Mouse (Mus musculus) heart, embryonic 15.5 days (tissue): Measurements from ENCODE around the gene Sp100. TPM values are rescaled to one million over a fixed set of nuclear protein-coding genes. Genes with fewer than 3 reads are reported as not detected.

ENCODE experiments used
- ATAC-seq: fragments of 200-750 bp; cut with Nextera tagmentation; replicated peaks from 2 replicates; pipeline ENCODE4 v1.8.0; 2017; ENCODE audit warnings: low read depth, moderate TSS enrichment; ENCODE audit not compliant: insufficient number of reproducible peaks, insufficient read depth, low FRiP score
- H3K27ac ChIP-seq: fragments of 300-500 bp; sonication (generic); 2 replicates; pipeline ENCODE4 v1.5.1; 2015; ENCODE audit warnings: mild to moderate bottlenecking, inconsistent platforms
- H3K27me3 ChIP-seq: fragments of 300-500 bp; sonication (generic); 2 replicates; pipeline ENCODE4 v1.6.1; 2015; ENCODE audit warnings: inconsistent platforms
- H3K36me3 ChIP-seq: fragments of 300-500 bp; sonication (generic); 2 replicates; pipeline ENCODE4 v1.6.1; 2015; ENCODE audit warnings: mild to moderate bottlenecking, inconsistent platforms
- H3K4me1 ChIP-seq: fragments of 300-500 bp; sonication (generic); replicated peaks from 2 replicates; pipeline ENCODE4 v1.6.1; 2015; ENCODE audit warnings: inconsistent platforms
- H3K4me2 ChIP-seq: fragments of 300-500 bp; sonication (generic); 2 replicates; pipeline ENCODE4 v1.6.1; 2015; ENCODE audit warnings: inconsistent platforms, mild to moderate bottlenecking, moderate library complexity
- H3K4me3 ChIP-seq: fragments of 300-500 bp; sonication (generic); 2 replicates; pipeline ENCODE4 v1.5.1; 2015; ENCODE audit warnings: mild to moderate bottlenecking, inconsistent platforms
- H3K9ac ChIP-seq: fragments of 300-500 bp; sonication (generic); 2 replicates; pipeline ENCODE4 v1.6.1; 2015; ENCODE audit warnings: mild to moderate bottlenecking, inconsistent platforms
- H3K9me3 ChIP-seq: fragments of 300-500 bp; sonication (generic); replicated peaks from 2 replicates; pipeline ENCODE4 v1.6.1; 2016; ENCODE audit warnings: inconsistent platforms
- WGBS: fragments of 180-500 bp; shearing (Covaris S2); methylation state at CpG from one replicate; pipeline ENCODE4 v1.1.7; 2015; ENCODE audit warnings: mixed read lengths; 5-methylcytosine and 5-hydroxymethylcytosine counted together
- polyA plus RNA-seq: library from polyadenylated mRNA; unstranded; fragments of >200 nt; fragmentation: Nextera tagmentation; extraction: Ambion mirVana; gene quantifications from 2 replicates; pipeline ENCODE4 v1.2.1, GENCODE M21; 2015

Sp100 gene
- polyA plus RNA-seq, 1 experiment from 2014 or later: 3.3 TPM

- Histone ChIP-seq H3K9ac (no peak overlapping the region), H3K27ac (no peak overlapping the region)
- 57% methylated on average over 13 of the region's 13 CpGs for WGBS
These were observed 85.8 kb downstream of the Sp100 start for GRCm38 (mm10) chr1:85735463-85736123.

GRCm38 (mm10) chr1:85736355-85737184, 86.8 kb downstream of the Sp100 start:
- Histone ChIP-seq H3K9ac (peak overlapping the region; percentile 53; the same call in 1 of the 2 replicates), H3K4me3 (peak overlapping the region; percentile 41), H3K27me3 (no peaks in the 10 kb centered on the region), H3K36me3 (no peaks in the 10 kb centered on the region), H3K27ac (no peak overlapping the region), H3K4me1 (peaks cover 4% of the 10 kb centered on the region; the same call in 1 of the 2 replicates), H3K9me3 (no peaks in the 10 kb centered on the region), H3K4me2 (peak overlapping the region; percentile 61)
- WGBS: 36% methylated on average over 18 of the region's 18 CpGs
- peak; percentile 54; the same call in 1 of the 2 replicates for ATAC-seq

More at GRCm38 (mm10) chr1:85735463-85736123, 85.8 kb downstream of the Sp100 start:
- peak; percentile 41; the same call in 1 of the 2 replicates for ATAC-seq
- Histone ChIP-seq H3K4me2 (peak overlapping the region; percentile 61), H3K27me3 (no peaks in the 10 kb centered on the region), H3K4me1 (peaks cover 4% of the 10 kb centered on the region; the same call in 1 of the 2 replicates), H3K9me3 (no peaks in the 10 kb centered on the region), H3K4me3 (peak overlapping the region; percentile 41), H3K36me3 (no peaks in the 10 kb centered on the region)

- Histone ChIP-seq H3K9me3 (no peaks in the 10 kb centered on the region), H3K4me3 (no peak overlapping the region), H3K36me3 (no peaks in the 10 kb centered on the region), H3K27ac (no peak overlapping the region), H3K4me1 (peaks cover 4% of the 10 kb centered on the region; the same call in 1 of the 2 replicates), H3K27me3 (no peaks in the 10 kb centered on the region), H3K4me2 (no peak overlapping the region), H3K9ac (no peak overlapping the region)
- 89% methylated on average over 4 of the region's 4 CpGs for WGBS
- no peak for ATAC-seq
These were observed 89.2 kb downstream of the Sp100 start for GRCm38 (mm10) chr1:85739000-85739399.

- Histone ChIP-seq H3K4me1 (peaks cover 4% of the 10 kb centered on the region; the same call in 1 of the 2 replicates), H3K27ac (no peak overlapping the region), H3K36me3 (no peaks in the 10 kb centered on the region), H3K9me3 (no peaks in the 10 kb centered on the region), H3K27me3 (no peaks in the 10 kb centered on the region), H3K4me2 (no peak overlapping the region), H3K4me3 (no peak overlapping the region), H3K9ac (no peak overlapping the region)
- no peak for ATAC-seq
These were observed 90.0 kb downstream of the Sp100 start for GRCm38 (mm10) chr1:85739819-85740218.

GRCm38 (mm10) chr1:85740923-85741322, 91.1 kb downstream of the Sp100 start:
- H3K4me3 ChIP-seq: no peak overlapping the region
- no peak for ATAC-seq
- H3K36me3 ChIP-seq: no peaks in the 10 kb centered on the region
- WGBS: 82% methylated on average over 6 of the region's 6 CpGs
- peaks cover 4% of the 10 kb centered on the region; the same call in 1 of the 2 replicates for H3K4me1 ChIP-seq
- no peaks in the 10 kb centered on the region for H3K27me3 ChIP-seq
- no peak overlapping the region for H3K27ac ChIP-seq
- H3K4me2 ChIP-seq: no peak overlapping the region
- H3K9me3 ChIP-seq: no peaks in the 10 kb centered on the region
- no peak overlapping the region for H3K9ac ChIP-seq

- Histone ChIP-seq H3K9me3 (no peaks in the 10 kb centered on the region), H3K4me2 (no peak overlapping the region), H3K9ac (no peak overlapping the region), H3K27ac (no peak overlapping the region), H3K27me3 (no peaks in the 10 kb centered on the region), H3K4me3 (no peak overlapping the region), H3K36me3 (no peaks in the 10 kb centered on the region), H3K4me1 (no peaks in the 10 kb centered on the region)
- 60% methylated on average over 5 of the region's 5 CpGs for WGBS
- no peak for ATAC-seq
These were observed 92.5 kb downstream of the Sp100 start for GRCm38 (mm10) chr1:85742333-85742732.

GRCm38 (mm10) chr1:85742916-85743505, 93.2 kb downstream of the Sp100 start:
- Histone ChIP-seq H3K27ac (no peak overlapping the region), H3K4me1 (no peaks in the 10 kb centered on the region), H3K4me2 (no peak overlapping the region), H3K36me3 (no peaks in the 10 kb centered on the region), H3K4me3 (no peak overlapping the region), H3K27me3 (no peaks in the 10 kb centered on the region), H3K9ac (no peak overlapping the region), H3K9me3 (no peaks in the 10 kb centered on the region)
- no peak for ATAC-seq
- 23% methylated on average over 2 of the region's 2 CpGs for WGBS

GRCm38 (mm10) chr1:85744539-85744938, 94.8 kb downstream of the Sp100 start:
- Histone ChIP-seq H3K4me3 (no peak overlapping the region), H3K9ac (no peak overlapping the region), H3K36me3 (no peaks in the 10 kb centered on the region), H3K27ac (no peak overlapping the region), H3K9me3 (no peaks in the 10 kb centered on the region), H3K4me2 (no peak overlapping the region), H3K4me1 (no peaks in the 10 kb centered on the region), H3K27me3 (no peaks in the 10 kb centered on the region)
- WGBS: 70% methylated on average over 3 of the region's 3 CpGs
- no peak for ATAC-seq

- no peak for ATAC-seq
- Histone ChIP-seq H3K36me3 (no peaks in the 10 kb centered on the region), H3K4me1 (peaks cover 9% of the 10 kb centered on the region), H3K9me3 (no peaks in the 10 kb centered on the region), H3K4me2 (no peak overlapping the region), H3K4me3 (no peak overlapping the region), H3K27ac (no peak overlapping the region), H3K9ac (no peak overlapping the region), H3K27me3 (no peaks in the 10 kb centered on the region)
- 84% methylated on average over 5 of the region's 5 CpGs for WGBS
These were observed 96.7 kb downstream of the Sp100 start for GRCm38 (mm10) chr1:85746511-85746910.

GRCm38 (mm10) chr1:85749829-85750228, 100.0 kb downstream of the Sp100 start:
- ATAC-seq: no peak
- peaks cover 17% of the 10 kb centered on the region for H3K4me1 ChIP-seq
- H3K27ac ChIP-seq: no peak overlapping the region
- 94% methylated on average over 2 of the region's 2 CpGs for whole genome bisulfite sequencing
- no peaks in the 10 kb centered on the region for H3K27me3 ChIP-seq
- H3K4me2 ChIP-seq: no peak overlapping the region
- H3K4me3 ChIP-seq: no peak overlapping the region
- no peak overlapping the region for H3K9ac ChIP-seq
- H3K9me3 ChIP-seq: no peaks in the 10 kb centered on the region
- H3K36me3 ChIP-seq: no peaks in the 10 kb centered on the region

GRCm38 (mm10) chr1:85750650-85751049, 100.9 kb downstream of the Sp100 start:
- 69% methylated on average over 4 of the region's 4 CpGs for WGBS
- H3K4me1 ChIP-seq: peaks cover 17% of the 10 kb centered on the region
- no peaks in the 10 kb centered on the region for H3K27me3 ChIP-seq
- no peak for ATAC-seq
- H3K4me3 ChIP-seq: no peak overlapping the region
- no peaks in the 10 kb centered on the region for H3K36me3 ChIP-seq
- no peaks in the 10 kb centered on the region for H3K9me3 ChIP-seq
- no peak overlapping the region for H3K9ac ChIP-seq
- H3K4me2 ChIP-seq: no peak overlapping the region
- H3K27ac ChIP-seq: no peak overlapping the region
